Mouse (Mus musculus): Measurements from ENCODE around the gene Rnf224.

Rnf224 gene

DNA sequence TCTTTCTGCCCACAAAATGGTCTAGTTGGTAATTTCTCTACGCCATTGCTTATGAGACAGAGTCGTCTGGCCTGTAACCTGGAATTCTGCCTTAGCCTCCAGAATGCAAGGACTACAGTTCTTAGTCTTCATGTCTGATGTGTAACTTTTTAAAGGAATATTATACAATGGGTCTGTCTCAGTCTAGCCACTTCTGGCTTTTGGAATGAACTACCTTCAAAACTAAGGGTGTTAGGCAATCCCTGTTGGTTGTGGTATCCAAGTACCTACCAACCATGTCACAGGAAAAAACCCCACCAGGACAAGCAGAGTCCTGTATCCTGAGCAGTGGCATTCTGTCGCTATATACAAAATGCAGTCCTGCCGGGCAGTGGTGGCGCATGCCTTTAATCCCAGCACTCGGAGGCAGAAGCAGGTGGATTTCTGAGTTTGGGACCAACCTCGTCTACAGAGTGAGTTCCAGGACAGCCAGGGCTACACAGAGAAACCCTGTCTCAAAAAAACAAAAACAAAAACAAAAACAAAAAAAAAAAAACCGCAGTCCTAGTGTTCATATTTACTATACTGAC, 10.7 kb downstream of the Rnf224 start:
- no peak for DNase-seq (ENCODE audit: low spot score)

DNA sequence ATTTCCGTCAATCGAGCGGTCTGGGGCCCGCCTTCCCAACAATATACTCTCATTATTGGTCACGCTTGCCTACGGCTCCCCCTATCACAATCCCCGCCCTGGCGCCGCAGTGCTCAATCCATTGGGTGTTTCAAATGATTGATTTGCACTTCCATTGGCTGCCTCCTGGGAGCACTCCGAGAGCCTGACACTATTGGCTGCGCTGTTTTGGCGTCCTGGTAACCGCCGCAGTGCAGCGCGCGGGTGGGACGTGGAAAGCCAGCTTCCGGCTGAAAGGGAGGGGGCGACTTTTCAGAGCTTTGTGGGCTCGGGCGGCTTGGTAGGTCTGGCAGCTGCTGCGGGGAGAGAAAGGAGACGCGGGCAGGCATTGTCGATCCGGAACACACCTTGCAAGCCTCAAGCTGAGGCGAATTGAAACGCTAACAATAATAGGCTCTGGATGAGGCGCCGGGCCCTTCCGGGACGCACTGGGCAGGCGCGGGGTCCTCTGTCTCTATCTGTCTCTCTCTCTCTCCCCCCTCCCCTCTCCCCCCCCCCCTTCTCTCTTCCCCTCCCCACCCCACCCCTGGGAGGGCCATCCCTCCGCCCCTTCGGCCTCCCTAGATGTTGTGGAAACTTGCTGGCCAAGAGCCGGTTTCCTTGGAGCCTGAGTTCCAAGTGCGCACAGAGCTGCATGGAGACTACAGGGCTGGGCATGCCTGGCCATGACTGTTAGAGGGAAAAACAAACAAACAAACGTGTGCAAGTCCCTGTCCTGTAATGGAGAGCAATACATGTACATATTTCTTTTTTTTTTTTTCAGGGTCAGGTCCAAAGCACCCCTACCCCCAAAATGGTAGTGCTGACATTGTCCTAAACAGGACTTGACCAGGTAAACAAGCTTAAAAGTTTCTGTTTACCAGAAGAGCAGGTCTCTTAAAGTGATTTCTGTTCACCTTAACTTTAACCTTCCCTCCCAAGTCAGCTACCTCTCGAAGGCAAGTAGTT, 11.5 kb downstream of the Rnf224 start:
- peak; percentile 92 for DNase-seq (ENCODE audit: low spot score)

DNA sequence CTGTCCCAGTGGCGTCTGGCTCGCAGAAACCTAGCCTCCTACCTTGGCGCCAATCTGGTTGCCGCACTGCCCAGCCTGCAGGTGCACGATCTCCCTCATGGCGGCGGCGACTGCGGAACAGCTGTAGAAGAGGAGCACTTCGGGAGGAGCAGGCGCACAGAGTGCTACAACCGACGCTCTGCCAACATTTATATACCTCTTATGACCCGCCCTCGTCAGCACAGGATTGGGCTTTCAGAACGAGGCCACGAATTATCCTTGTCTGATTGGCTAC, 12.2 kb downstream of the Rnf224 start, which contains the start of gene Tubb4b:
Gene Tubb4b, minus strand, starts transcription at position 211 of the 274 bp plus-strand sequence.
- DNase-seq (ENCODE audit: low spot score) = no peak

DNA sequence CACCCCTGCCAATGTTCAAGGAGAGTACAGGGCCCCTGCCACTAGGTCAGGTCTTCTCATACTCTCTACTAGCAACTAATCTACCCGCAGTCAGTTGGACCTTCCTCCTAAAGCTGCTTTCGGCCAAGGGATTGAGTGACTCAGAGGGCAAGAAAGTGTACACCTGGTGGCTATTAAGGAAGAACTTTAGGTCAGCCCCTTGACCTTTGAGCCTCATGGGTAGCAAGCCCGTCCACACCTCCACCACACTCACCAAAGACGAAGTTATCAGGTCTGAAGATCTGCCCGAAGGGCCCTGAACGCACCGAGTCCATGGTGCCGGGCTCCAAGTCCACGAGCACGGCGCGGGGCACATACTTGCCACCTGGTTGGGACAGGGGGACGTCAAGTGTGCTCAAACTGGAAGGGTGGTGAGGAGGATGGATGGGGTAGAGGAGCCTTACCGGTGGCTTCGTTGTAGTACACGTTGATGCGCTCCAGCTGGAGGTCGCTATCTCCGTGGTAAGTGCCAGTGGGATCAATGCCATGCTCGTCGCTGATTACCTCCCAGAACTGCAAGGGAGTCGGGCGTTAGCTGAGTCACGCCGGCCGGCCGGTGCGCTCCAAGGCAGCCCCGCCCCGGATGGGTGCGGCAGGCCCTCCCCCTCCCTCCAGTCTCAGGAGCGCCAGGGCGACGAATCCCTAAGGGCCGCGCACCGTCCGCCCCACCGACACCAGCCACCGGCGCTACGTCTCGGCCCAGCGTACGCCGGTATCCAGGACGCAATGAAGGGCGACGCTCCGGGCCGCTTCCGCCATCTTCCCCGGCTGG, 12.7 kb downstream of the Rnf224 start:
- DNase-seq (ENCODE audit: low spot score) = peak; percentile 57

DNA sequence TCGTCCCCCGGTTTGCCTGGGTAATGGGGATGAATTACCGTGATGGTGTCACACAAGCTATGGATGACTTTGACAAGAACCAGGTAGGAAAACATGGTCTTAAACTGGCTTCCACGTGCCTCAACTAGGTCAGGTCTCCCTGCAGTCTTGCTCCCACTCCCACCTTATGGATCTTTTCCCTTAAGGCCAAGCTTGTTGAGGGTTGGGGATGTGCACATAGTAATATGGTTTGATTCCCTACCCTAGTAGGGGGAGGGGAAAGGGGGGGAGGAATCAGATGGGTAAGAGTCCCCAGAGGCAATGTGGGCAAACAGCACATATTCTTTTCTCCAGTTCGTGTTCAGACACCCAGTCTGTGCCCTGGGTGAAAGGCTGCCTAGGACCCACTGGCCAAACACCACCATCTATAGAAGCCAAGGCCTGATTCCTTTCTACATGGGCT, 15.2 kb downstream of the Rnf224 start:
- DNase-seq (ENCODE audit: low spot score) = no peak

DNA sequence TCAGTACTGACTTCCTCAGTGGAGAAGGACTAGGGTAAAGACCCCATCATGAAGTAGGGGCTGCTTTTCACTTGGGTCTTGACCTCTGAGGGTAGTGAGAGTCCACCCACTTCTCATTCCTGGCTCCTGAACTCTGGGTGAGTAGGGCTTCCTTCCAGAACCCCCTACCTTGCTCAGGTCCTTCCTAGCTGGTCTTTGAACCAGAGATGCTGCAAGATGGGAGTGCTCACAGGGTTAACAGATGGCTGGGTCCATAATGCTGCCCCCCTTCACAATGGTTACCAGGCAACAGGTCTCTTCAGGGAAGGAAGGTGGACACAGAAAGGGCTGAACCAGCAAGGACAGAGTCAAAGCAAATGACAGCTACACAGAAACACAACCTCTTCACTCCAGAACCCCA, 18.1 kb downstream of the Rnf224 start, which contains the start of gene Fam166a:
Gene Fam166a, plus strand, starts transcription at position 301 of the 400 bp plus-strand sequence.
- DNase-seq (ENCODE audit: low spot score) = no peak

DNA sequence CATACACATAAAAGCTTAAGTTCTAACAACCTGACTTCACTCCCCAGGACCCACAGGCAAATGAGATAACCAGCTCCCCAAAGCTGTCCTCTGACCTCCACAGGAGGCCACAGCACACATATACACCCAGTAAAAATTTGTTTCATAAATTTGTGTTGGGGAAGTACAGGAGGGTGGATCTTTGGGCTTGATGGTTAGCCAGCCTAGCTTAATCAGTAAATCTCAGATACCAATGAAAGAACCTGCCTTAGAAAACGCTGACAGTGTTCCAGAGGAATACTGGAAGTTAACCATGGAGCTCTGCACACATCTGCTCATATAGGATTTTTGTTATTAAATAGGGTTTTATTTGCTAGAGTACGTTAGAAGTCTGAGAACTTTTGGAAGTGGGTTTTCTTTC, 18.9 kb downstream of the Rnf224 start:
- no peak for DNase-seq (ENCODE audit: low spot score)

DNA sequence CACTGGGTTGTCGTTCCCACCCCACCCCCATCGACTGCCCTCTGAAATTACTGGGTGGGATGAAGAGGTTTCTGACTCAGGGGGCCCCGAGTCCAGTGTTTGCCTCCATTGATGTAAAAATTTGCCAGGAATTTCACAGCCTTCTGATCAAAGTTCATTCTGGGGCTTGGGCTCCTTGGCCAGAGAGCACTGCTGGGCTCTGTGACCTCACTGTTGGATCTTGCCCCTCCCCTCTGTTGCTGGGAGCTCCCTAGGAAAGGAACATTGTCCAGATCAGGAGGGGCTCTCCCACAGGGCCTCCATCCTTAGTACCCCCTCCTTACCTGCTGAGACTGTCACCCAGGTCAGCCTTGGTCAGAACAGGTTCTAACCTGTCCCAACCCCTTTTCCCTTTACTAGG, 22.1 kb downstream of the Rnf224 start, which contains the start of gene Stpg3:
Gene Stpg3, minus strand, starts transcription at position 194 of the 400 bp plus-strand sequence.
- no peak for DNase-seq (ENCODE audit: low spot score)

DNA sequence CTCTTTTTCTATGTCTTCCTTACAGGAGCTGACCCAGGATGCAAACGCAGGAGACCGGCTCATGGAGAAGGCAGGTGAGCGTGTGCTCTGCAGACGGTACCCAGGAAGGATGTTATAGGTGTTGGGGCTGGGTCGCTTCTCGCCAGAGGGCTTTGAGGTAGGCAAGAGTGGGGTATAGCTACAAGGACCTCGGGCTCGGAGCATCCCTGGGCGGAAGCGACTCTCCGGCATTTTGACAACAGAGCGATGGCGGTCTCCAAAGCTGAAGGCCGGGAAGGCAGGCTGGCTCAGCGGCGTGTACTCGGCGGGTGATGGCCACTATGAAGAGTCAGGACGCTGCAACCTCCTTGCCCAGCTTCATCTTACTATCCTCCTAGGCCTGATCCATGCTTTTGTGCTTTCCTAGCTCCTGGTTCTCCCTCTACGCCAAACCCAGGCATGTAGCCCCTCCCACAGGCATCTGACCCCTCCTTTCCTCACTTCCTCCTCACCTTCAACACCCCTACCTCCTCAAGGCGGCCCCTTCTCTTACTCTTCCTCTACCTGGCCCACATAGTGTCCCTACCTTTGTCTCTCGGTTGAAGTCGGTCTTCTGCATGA, 23.2 kb downstream of the Rnf224 start:
- no peak for DNase-seq (ENCODE audit: low spot score)

DNA sequence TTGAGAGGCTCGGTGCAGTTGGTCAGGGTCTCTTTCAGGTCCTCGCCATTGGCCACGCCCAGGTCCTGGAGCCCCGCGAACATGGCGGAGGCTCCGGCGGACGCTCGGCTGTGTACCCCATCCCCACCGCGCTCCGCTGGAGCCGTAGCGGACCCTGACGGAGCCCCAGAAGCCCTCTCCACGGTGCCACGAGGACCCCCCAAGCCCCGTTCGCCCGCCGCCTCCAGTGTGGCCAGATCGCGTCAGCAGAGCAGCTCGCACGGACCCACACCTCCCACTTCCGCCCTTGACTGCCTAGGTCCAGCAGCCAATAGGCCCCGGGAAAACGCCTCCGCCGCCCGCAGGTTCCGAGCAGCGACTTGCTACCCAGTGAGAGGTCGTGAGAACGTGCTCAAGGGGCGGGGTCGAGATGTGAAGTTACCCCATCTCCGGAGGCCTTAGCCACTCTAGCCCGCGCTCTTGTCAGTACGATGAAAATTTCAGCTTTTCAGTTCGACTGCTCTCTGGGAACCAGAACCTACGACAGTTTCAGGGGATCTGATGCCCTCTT, 25.4 kb downstream of the Rnf224 start, which contains the start of gene Nelfb:
Gene Nelfb, minus strand, starts transcription at position 369 of the 550 bp plus-strand sequence.
- DNase-seq (ENCODE audit: low spot score) = peak; percentile 90

DNA sequence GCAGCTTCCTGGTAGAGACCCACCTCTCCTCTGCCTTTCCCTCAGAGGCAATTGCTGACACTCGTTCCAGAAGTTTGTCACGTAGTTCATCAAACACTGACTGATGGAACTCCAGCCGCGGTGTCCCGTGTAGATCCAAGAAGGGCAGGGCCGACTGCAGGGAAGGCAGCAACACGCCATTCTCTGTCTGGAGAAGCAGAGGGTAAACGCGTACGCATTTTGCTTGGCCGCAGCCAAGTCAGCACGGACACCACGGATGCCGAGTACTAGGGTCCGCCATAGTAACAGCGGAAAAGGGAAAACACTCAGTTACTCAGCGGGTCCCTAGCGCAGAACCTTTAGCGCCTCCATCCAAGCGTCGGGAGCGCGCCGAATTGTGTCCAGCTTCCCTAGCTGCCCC, 25.9 kb downstream of the Rnf224 start:
- DNase-seq (ENCODE audit: low spot score) = no peak

DNA sequence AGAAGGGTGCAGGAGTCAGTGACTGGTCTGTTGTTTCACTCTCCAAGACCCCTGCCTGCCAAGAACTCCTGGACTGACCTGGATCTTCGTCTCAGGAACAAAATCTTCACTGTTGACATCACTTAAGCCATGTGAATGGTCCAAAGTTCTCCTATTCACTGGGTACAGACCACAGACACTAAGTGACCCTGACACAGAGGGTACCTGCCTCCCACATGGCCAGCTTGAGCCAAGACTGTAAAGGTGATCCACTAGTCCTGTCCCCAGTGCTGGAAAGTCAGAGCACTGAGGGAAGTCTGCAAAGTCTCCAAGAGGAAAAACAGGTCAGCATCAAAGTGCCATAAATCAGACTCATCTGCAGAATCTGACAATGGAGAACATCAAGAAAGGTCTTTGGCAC, 29.0 kb downstream of the Rnf224 start:
- no peak for DNase-seq (ENCODE audit: low spot score)

DNA sequence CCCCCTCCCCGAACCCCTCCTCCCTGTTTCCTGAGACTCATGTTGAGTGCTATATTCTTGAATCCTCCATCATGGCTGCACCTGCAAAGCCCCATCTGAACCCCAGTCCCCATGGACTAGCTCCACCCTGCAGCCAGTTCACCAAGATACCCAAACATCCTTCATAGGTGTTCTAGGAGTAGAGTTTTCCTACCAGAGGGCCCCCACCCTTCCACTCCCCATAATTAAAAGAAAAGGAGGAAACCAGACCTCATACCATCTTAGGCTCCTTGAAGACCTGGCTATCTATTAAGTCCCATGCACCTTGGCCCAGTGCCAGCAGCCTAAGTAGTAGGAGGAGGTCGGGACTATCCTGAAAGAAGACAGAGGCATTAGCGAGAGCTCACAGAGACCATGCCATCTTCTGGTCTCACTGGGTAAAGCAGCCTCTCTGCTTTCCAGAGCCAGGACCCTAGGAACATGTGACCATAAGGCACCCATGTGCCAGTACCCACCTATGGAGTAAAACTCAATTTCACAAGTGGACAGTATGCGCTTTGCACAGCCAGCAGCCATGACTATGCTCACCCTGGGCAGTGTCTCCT, 32.9 kb downstream of the Rnf224 start:
- DNase-seq (ENCODE audit: low spot score) = no peak

DNA sequence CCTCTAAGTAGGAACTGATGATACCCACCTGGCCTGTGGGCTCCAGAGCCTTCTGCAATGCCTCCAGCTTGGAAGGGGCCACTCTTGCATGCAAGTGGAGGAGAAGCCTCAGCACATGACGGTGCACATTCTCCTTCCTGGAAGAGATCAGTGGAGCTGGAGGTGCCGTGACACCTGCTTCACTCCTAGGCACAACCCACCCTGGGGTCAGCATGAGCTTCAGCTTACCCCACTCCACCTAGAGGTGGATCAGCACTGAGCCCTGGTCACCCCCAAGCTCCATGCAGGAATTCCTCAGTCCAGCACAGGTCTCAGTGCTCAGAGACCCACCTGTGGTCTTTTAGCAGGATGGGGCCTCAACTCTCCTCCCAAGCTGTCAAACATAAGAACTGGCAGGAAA, 36.0 kb downstream of the Rnf224 start:
- no peak for DNase-seq (ENCODE audit: low spot score)

DNA sequence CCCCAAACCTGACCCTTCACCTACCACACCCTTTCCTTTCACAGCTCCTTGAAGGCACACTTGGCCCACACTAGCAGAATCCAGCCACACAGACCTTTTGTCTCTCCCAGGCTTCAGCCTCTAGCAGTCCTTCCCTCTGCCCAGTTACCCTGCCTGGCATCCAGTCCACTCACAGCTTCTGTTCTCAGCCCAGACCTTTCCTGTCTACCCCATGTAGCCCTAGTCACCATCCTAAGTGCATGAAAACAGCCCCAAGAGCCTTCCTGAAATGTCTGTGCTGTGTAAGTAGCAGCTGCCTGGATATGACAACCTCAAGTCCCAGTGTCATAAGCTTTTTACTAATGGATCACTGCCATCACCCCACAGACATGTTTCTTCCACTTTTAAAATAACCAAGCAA, 38.6 kb downstream of the Rnf224 start:
- DNase-seq (ENCODE audit: low spot score) = no peak

DNA sequence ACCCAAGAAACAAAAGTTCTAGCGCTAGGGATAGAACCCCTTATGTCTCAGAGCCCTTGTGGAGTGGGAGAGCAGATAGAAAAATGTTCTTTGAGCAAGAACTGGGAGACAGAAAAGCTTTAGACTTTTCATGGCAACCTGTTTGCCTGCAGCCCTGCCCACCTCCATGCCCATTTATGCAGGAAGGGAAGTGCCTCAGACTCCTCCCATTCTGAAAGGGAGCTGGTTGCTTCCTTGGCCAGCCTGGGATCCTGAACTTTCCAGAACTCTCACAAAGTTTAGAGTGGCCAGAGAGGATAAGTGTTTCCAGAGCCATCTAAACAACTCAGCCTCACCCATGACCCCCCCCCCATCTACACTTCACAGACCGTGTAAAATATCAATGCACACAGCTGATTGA, 39.4 kb downstream of the Rnf224 start:
- DNase-seq (ENCODE audit: low spot score) = no peak

DNA sequence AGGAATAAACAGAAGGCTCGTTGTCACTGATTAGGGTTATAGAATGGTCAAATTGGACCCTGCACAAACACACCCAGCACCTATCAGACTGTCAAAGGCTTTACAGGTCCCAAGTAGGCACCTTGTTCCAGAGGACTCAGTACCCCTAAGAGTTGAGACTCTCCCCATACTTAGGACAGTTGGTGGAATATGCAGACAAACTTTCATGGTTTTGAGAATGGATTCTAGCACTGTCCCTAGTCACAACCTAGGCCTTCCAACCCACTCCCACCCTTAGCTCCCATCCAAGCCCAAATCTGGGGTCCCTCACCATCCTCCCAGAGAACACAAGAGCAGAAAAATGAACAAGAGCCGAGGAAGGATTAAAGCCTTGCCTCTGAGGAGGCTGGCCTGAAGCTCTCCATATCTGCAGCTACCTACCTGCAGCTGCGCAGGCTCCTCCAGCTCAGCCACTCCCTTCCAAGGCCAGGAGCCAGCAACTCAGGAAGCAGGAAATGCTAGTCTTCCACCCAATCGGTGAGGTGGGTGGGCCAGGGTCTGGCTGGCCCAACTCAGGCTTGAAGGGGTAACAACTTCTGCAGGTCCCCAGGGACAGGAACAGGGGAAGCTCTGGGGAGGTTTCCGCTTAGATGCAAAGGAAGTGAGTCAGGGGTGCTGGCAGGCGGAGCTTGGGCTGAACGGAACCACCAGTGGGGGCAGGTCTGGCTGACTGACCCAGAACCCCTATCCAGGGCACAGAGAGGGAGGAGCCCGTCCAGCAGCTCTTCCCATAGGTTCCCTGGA, 40.2 kb downstream of the Rnf224 start, which contains the start of gene Tor4a:
Gene Tor4a, minus strand, starts transcription at position 715 of the 783 bp plus-strand sequence.
- DNase-seq (ENCODE audit: low spot score) = peak; percentile 66

DNA sequence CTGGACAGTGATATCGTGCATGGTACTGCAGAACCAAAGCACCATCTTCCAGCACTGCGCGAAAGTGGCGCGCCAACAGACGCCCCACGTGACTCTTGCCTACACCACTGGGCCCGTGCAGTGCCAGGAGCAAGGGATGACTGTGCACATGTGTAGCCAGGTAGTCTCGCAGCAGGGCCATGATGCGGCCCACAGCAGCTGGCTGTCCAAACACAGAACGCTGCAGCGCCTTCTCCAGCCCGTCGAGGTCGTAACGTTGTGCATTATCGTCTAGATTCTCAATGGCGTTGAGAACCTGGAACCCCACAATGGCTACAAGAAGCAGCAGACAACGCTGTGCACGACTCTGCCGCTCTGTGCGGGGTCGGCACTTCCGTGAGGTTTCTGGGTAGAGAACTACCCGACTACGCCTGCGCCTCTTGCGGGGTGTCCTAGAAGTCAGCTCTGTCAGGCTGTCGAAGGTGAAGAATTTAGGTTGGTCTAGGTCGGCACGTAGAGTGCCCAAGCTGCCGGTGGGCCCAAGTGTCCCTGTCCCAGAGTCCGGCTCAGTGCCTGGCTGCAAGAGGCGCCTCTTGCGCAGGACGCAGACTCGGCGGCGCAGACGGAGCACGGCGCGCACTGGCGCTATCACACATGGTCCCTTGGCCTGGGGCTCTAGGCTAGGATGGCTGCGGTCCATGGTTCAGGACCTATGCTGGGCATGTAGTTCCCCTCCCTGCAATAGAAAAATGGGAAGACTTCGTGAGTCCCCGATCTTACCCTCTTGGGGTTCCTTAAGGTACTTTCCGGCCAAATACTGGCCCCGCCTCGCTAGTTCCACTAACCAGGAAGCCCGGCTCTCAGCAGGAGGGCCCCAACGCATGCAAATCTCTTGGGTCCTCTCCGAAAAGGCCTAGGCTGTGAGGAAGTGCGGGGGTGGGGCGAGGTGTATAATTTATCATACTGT, 41.1 kb downstream of the Rnf224 start:
- DNase-seq (ENCODE audit: low spot score) = no peak

DNA sequence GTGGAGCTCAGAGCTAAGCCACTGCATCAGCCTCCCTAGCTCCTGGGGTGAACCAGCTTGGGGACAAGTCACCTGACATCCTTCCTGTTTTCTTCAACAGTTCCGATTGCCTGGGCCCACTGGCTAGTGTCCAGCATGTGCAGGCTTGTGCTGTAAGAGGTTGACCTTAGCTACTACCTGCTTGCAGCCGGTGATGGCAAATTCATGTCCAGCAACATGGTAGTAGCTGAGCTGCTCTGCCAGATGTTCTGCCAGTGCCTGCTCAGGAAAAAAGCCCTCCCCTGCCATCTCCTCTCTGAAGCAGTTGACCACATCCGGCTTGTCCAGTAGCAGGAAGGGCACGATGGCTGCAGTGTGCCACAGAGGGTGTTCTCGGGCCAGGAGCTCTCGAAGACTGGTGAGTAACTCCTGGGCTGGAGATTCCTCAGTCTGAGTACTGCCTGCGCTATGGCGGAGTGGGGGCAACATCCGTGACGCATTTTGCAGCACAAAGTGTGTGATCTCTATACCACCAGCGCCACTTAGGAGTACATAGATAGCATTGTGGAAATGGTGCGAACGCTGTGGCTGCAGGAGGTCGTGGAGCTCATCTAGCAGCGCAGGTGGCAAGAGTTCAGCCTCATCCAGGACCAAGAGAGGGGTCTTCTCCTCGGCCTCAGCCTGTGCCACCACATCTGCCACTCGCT, 42.0 kb downstream of the Rnf224 start:
- no peak for DNase-seq (ENCODE audit: low spot score)
